Mouse (Mus musculus) kidney, embryonic 14.5 days (tissue): ENCODE measurements at regions not wholly inside any gene's neighbourhood (a gene's known extent, or its start where the extent isn't known, plus 50 kb on each side); places are given as distances from the start of the nearest gene placed in this dataset.

Source experiments
- ATAC-seq: fragments of 200-750 bp; cut with Nextera tagmentation; 2 replicates; pipeline ENCODE4 v1.8.0; 2017; ENCODE audit warnings: moderate number of reproducible peaks, mild to moderate bottlenecking, moderate TSS enrichment, moderate library complexity; ENCODE audit not compliant: low FRiP score, low TSS enrichment
- H3K27ac ChIP-seq: fragments of 300-500 bp; sonication (generic); 2 replicates; pipeline ENCODE4 v1.5.1; 2014; ENCODE audit warnings: low read depth, mild to moderate bottlenecking, low read length, moderate library complexity, mixed read lengths
- H3K27me3 ChIP-seq: fragments of 300-500 bp; sonication (generic); 2 replicates; pipeline ENCODE4 v1.6.1; 2014; ENCODE audit warnings: mild to moderate bottlenecking, low read length; ENCODE audit not compliant: control insufficient read depth, insufficient read depth
- H3K36me3 ChIP-seq: fragments of 300-500 bp; sonication (generic); 2 replicates; pipeline ENCODE4 v1.6.1; 2014; ENCODE audit warnings: low read length, mixed read lengths; ENCODE audit not compliant: control insufficient read depth, insufficient read depth
- H3K4me1 ChIP-seq: fragments of 300-500 bp; sonication (generic); 2 replicates; pipeline ENCODE4 v1.6.1; 2014; ENCODE audit warnings: low read length, mixed read lengths; ENCODE audit not compliant: control insufficient read depth, insufficient read depth
- H3K4me2 ChIP-seq: fragments of 300-500 bp; sonication (generic); replicated peaks from 2 replicates; pipeline ENCODE4 v1.6.1; 2014; ENCODE audit warnings: low read depth, mild to moderate bottlenecking, low read length
- H3K4me3 ChIP-seq: fragments of 300-500 bp; sonication (generic); 2 replicates; pipeline ENCODE4 v1.5.1; 2014; ENCODE audit warnings: mild to moderate bottlenecking, low read length
- H3K9ac ChIP-seq: fragments of 300-500 bp; sonication (generic); 2 replicates; pipeline ENCODE4 v1.6.1; 2014; ENCODE audit warnings: low read depth, mild to moderate bottlenecking, low read length, moderate library complexity
- H3K9me3 ChIP-seq: fragments of 300-500 bp; sonication (generic); 2 replicates; pipeline ENCODE4 v1.6.1; 2016; ENCODE audit warnings: low read length; ENCODE audit not compliant: control insufficient read depth
- WGBS: fragments of 180-500 bp; shearing (Covaris S2); extraction: QIAGEN DNeasy Blood & Tissue Kit; methylation state at CpG from one replicate; pipeline ENCODE4 v1.1.7; 2014; 5-methylcytosine and 5-hydroxymethylcytosine counted together

DNA sequence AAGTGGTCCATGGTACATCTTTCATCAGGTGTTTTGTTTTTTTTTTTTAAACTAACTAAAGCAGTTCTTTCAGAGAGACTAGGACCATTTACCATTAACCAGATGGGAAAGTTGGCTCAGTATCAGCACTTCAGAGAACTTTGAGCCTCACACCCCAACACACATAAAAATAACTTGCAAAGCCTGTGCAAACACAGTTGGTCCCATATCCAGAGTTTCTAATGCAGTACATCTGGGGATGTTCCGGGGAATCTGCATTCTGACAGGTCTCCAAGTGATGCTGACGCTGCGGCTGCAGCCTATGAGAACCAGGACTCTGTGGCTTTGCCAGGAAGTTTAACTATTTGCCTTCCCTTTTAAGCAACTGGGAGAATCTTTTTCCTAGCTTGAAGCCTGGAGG is 79.9 kb downstream of the Rps12 start:
- no peak overlapping the region for H3K27ac ChIP-seq
- H3K27me3 ChIP-seq, result no peaks in the 10 kb centered on the region
- H3K36me3 ChIP-seq, result no peaks in the 10 kb centered on the region
- H3K4me2 ChIP-seq, result no peak overlapping the region
- no peak overlapping the region for H3K4me3 ChIP-seq
- H3K9me3 ChIP-seq, result no peaks in the 10 kb centered on the region
- 65% methylated on average over 3 of the region's 3 CpGs for WGBS
- no peak overlapping the region for H3K9ac ChIP-seq
- ATAC-seq, result no peak
- no peaks in the 10 kb centered on the region for H3K4me1 ChIP-seq

DNA sequence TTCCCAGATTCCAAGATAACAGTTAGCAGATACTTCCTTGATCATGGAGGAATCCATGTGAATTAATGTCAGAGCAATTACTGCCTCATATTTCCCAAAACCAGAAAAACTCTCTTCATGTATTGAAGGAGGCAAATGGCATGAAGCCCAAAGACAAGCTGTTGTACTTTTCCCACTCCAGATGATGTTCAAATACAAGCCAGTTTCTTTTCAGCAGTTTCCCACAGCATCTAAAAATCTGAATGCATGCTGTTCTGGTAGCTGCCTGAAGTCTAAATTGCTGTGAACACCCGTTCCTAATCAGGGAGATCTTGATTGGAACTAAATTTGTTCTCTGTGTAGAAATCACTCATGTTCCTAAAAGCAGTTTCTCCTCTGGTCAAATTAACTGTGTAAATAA is 83.0 kb downstream of the Rps12 start:
- no peak for ATAC-seq
- H3K27ac ChIP-seq, result no peak overlapping the region
- H3K4me2 ChIP-seq, result no peak overlapping the region
- H3K4me1 ChIP-seq, result no peaks in the 10 kb centered on the region
- 73% methylated on average over 1 of the region's 1 CpGs for WGBS
- no peaks in the 10 kb centered on the region for H3K27me3 ChIP-seq
- no peaks in the 10 kb centered on the region for H3K9me3 ChIP-seq
- no peaks in the 10 kb centered on the region for H3K36me3 ChIP-seq
- H3K4me3 ChIP-seq, result no peak overlapping the region
- no peak overlapping the region for H3K9ac ChIP-seq

- 79% methylated on average over 2 of the region's 2 CpGs for WGBS
- no peak overlapping the region for H3K4me2 ChIP-seq
- H3K27ac ChIP-seq, result no peak overlapping the region
- H3K27me3 ChIP-seq, result no peaks in the 10 kb centered on the region
- ATAC-seq, result no peak
- no peaks in the 10 kb centered on the region for H3K9me3 ChIP-seq
- no peak overlapping the region for H3K9ac ChIP-seq
- no peak overlapping the region for H3K4me3 ChIP-seq
- H3K36me3 ChIP-seq, result no peaks in the 10 kb centered on the region
- H3K4me1 ChIP-seq, result no peaks in the 10 kb centered on the region
These were observed 95.8 kb downstream of the Rps12 start for GRCm38 (mm10) chr10:23691291-23691690.

- H3K4me3 ChIP-seq, result no peak overlapping the region
- H3K9ac ChIP-seq, result no peak overlapping the region
- WGBS, result 56% methylated on average over 10 of the region's 10 CpGs
- H3K9me3 ChIP-seq, result no peaks in the 10 kb centered on the region
- no peak overlapping the region for H3K4me2 ChIP-seq
- H3K4me1 ChIP-seq, result no peaks in the 10 kb centered on the region
- ATAC-seq, result no peak
- no peak overlapping the region for H3K27ac ChIP-seq
- no peaks in the 10 kb centered on the region for H3K36me3 ChIP-seq
- H3K27me3 ChIP-seq, result no peaks in the 10 kb centered on the region
These were observed 100.1 kb downstream of the Rps12 start for GRCm38 (mm10) chr10:23686969-23687368.

DNA sequence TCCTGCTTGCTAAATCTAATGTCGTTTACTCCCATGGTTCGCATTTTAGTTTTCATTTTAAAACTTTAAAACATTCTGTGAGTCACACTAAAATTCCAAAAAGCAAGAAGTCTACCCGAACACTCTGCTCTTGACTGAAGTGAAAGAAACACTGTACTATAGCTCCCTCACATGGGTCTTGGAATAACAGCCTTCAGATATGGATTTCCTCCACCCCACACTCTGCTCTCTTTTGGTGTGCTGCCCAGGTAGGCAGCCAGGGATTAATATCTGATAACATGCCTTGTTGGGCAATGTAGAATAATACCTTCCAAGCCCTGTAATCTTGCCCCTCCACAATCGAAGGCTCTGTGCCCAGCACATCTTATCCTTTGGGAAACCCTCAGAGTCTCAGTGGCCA is 104.0 kb downstream of the Rps12 start:
- ATAC-seq, result no peak
- H3K4me3 ChIP-seq, result no peak overlapping the region
- H3K9me3 ChIP-seq, result no peaks in the 10 kb centered on the region
- H3K4me2 ChIP-seq, result no peak overlapping the region
- no peak overlapping the region for H3K27ac ChIP-seq
- no peaks in the 10 kb centered on the region for H3K36me3 ChIP-seq
- no peaks in the 10 kb centered on the region for H3K4me1 ChIP-seq
- H3K9ac ChIP-seq, result no peak overlapping the region
- no peaks in the 10 kb centered on the region for H3K27me3 ChIP-seq
- WGBS, result 77% methylated on average over 4 of the region's 4 CpGs

- no peak for ATAC-seq
- Histone ChIP-seq H3K9ac (no peak overlapping the region), H3K9me3 (no peaks in the 10 kb centered on the region), H3K27ac (no peak overlapping the region), H3K4me1 (no peaks in the 10 kb centered on the region), H3K36me3 (no peaks in the 10 kb centered on the region), H3K4me2 (no peak overlapping the region), H3K4me3 (no peak overlapping the region), H3K27me3 (no peaks in the 10 kb centered on the region)
- 40% methylated on average over 6 of the region's 6 CpGs for WGBS
These were observed 111.2 kb downstream of the Rps12 start for GRCm38 (mm10) chr10:23675911-23676310.

DNA sequence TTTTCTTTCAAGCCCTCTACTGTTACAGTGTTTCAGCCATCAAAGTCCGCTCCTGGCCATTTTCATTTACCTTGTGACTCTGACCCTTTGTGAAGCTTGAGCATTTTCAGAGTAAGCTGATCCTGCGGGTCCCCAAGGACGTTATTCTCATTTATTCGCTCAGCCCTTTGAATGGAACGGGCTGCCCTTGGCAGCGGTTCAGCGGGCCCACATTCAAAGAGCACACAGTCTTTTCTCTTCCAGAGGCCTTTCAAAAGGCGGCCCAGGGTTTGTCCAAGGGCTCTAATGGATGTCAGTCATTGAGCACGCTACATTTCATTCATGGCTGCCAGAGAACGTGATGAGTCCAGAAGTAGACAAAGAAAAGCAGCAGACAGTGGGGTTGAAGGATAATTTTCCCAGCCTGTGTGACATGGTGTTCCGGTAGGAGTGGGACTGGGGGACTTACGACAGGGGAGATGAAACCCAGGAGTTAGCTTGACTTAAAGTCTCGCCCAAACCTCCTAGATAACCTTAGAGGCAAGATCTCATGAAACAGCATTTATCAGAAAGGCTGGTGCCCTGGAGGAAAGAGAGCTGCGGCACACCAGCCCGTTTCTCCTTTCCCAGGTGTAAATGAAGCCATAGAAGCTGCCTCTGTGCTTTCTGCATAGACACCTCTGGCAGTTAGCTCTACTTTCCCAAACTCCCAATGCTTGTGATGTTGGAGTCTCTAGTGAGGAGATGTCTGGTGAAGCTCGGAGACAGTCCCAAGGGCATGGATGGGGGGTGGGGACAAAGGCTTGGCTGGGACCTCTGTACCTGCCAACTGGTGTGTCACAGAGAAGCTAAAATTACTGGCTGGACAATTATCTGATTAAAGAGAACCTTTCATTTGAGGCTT is 112.2 kb downstream of the Rps12 start:
- no peaks in the 10 kb centered on the region for H3K27me3 ChIP-seq
- no peak overlapping the region for H3K4me2 ChIP-seq
- WGBS, result 55% methylated on average over 16 of the region's 16 CpGs
- H3K36me3 ChIP-seq, result no peaks in the 10 kb centered on the region
- no peaks in the 10 kb centered on the region for H3K9me3 ChIP-seq
- no peak overlapping the region for H3K27ac ChIP-seq
- H3K4me3 ChIP-seq, result no peak overlapping the region
- H3K4me1 ChIP-seq, result no peaks in the 10 kb centered on the region
- no peak for ATAC-seq
- H3K9ac ChIP-seq, result no peak overlapping the region

GRCm38 (mm10) chr10:23672296-23672695 is 114.8 kb downstream of the Rps12 start:
- 77% methylated on average over 4 of the region's 4 CpGs for WGBS
- Histone ChIP-seq H3K36me3 (no peaks in the 10 kb centered on the region), H3K4me2 (no peak overlapping the region), H3K4me3 (no peak overlapping the region), H3K27me3 (no peaks in the 10 kb centered on the region), H3K9ac (no peak overlapping the region), H3K9me3 (no peaks in the 10 kb centered on the region), H3K27ac (no peak overlapping the region), H3K4me1 (no peaks in the 10 kb centered on the region)
- no peak for ATAC-seq

DNA sequence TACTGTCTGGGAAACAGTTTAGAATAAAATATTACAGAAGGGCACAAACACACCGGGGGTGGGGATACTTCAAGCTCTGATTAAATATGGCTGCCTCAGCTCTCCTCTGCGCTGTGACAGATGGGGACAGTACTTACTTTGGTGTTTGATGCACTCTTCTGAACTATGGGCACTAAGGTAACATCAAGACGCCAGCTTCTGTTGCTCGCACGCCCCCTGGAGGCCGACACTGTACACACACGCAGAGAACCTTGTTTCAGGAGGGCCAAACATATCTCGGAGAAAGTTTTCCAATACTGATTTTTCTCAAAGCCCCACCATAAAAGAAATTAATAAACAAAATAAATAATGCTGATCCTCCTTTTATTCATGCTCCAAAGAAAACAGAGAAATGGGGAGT is 115.6 kb downstream of the Rps12 start:
- Histone ChIP-seq H3K9ac (no peak overlapping the region), H3K4me3 (no peak overlapping the region), H3K4me1 (no peaks in the 10 kb centered on the region), H3K27ac (no peak overlapping the region), H3K27me3 (no peaks in the 10 kb centered on the region), H3K9me3 (no peaks in the 10 kb centered on the region), H3K36me3 (no peaks in the 10 kb centered on the region), H3K4me2 (no peak overlapping the region)
- no peak for ATAC-seq
- 31% methylated on average over 8 of the region's 8 CpGs for WGBS
